Mouse (Mus musculus) testis, adult 2 months (tissue): ENCODE data around the gene Rbfox3.

Experiments used
- CTCF ChIP-seq: fragments of 200-500 bp; IDR thresholded peaks from 2 replicates; pipeline ENCODE4 v1.5.1; 2012; ENCODE audit warnings: low read depth, mild to moderate bottlenecking, inconsistent platforms, low read length, moderate library complexity; ENCODE audit not compliant: control insufficient read depth, insufficient read depth, insufficient replicate concordance
- POLR2A ChIP-seq: fragments of 200-500 bp; IDR thresholded peaks from 2 replicates; pipeline ENCODE4 v1.6.1; 2012; ENCODE audit warnings: low read depth, mild to moderate bottlenecking, inconsistent platforms, low read length, moderate library complexity; ENCODE audit not compliant: control insufficient read depth

GRCm38 (mm10) chr11:118545690-118546089 is 365.7 kb downstream of the Rbfox3 start:
- no peak for TF ChIP-seq CTCF
- TF ChIP-seq POLR2A: no peak
